ENCODE assay signal across 8 mouse cellular contexts in genomic region chr19:26607551-26608433, GRCm38 (mm10). TPM values are rescaled to one million over a fixed set of nuclear protein-coding genes. Genes with fewer than 3 reads are reported as not detected.
DNase-seq lines count a peak whose midpoint lies in the region; ATAC-seq and TF ChIP-seq lines count a peak whose summit lies in the region.

No protein-coding gene starts in this region.

- H3K27me3 ChIP-seq in thymus, adult 2 months (ENCODE audit: control insufficient read depth, insufficient read depth, low read length), result no peaks in the 10 kb centered on the region
- H3K27me3 ChIP-seq in kidney, adult 2 months (replicated peaks; ENCODE audit: control insufficient read depth, insufficient read depth, low read length), result no peaks in the 10 kb centered on the region
- no peaks in the 10 kb centered on the region for H3K27me3 ChIP-seq in limb, embryonic 15.5 days

- no peak for DNase-seq in thymus, adult 2 months
- no peak for DNase-seq in thymus, postnatal 36 days
- DNase-seq in embryo, embryonic 11 days, result peak; percentile 58
- peak; percentile 46 to 67 for DNase-seq in heart, adult 18-20 months
- DNase-seq in kidney, adult 2 months, result peak; percentile 77
- peak; percentile 58 for DNase-seq in neural tube, embryonic 10.5 days (ENCODE audit: extremely low spot score, low spot score)

- H3K9me3 ChIP-seq in limb, embryonic 15.5 days, result no peaks in the 10 kb centered on the region

- H3K4me3 ChIP-seq in thymus, adult 2 months (ENCODE audit: control insufficient read depth, insufficient read depth, low read length), result peak overlapping the region; percentile 63
- H3K4me3 ChIP-seq in kidney, adult 2 months (ENCODE audit: insufficient read depth, low read depth, low read length), result peak overlapping the region; percentile 93
- peak overlapping the region; percentile 81 for H3K4me3 ChIP-seq in limb, embryonic 15.5 days

- no peak for TF ChIP-seq CTCF in thymus, adult 2 months (IDR thresholded peaks at IDR 0.05; ENCODE audit: borderline replicate concordance, control insufficient read depth, extremely low read depth, insufficient read depth, low read length, poor library complexity)
- no peak for TF ChIP-seq CTCF in kidney, adult 2 months (conservative IDR thresholded peaks at IDR 0.05; ENCODE audit: insufficient read depth, insufficient read length, low read depth, low read length)

- TF ChIP-seq POLR2A in thymus, adult 2 months (IDR thresholded peaks at IDR 0.05; ENCODE audit: control insufficient read depth, extremely low read depth, insufficient read depth, low read length, poor library complexity), result no peak
- no peak for TF ChIP-seq POLR2A in kidney, adult 2 months (IDR thresholded peaks at IDR 0.05; ENCODE audit: low read depth, low read length)

- peak overlapping the region; percentile 70 for H3K9ac ChIP-seq in limb, embryonic 15.5 days

- H3K4me2 ChIP-seq in limb, embryonic 15.5 days, result peak overlapping the region; percentile 96

- peaks cover 11% of the 10 kb centered on the region for H3K4me1 ChIP-seq in thymus, adult 2 months (replicated peaks; ENCODE audit: control insufficient read depth, insufficient read depth, low read length)
- H3K4me1 ChIP-seq in kidney, adult 2 months (ENCODE audit: control insufficient read depth, insufficient read depth, low read length), result peaks cover 3% of the 10 kb centered on the region; the same call in 1 of the 2 replicates
- H3K4me1 ChIP-seq in limb, embryonic 15.5 days, result peaks cover 24% of the 10 kb centered on the region

- H3K27ac ChIP-seq in thymus, adult 2 months (ENCODE audit: control insufficient read depth, insufficient read depth, low read length), result peak overlapping the region; percentile 17
- H3K27ac ChIP-seq in kidney, adult 2 months (ENCODE audit: insufficient read depth, low read depth, low read length), result peak overlapping the region; percentile 81
- H3K27ac ChIP-seq in limb, embryonic 15.5 days, result peak overlapping the region; percentile 99

- no peak for ATAC-seq in limb, embryonic 15.5 days (ENCODE audit: insufficient number of reproducible peaks, low FRiP score, low TSS enrichment, low read depth)
- ATAC-seq in granulocyte monocyte progenitor cell, adult 5-6 weeks (replicated peaks; ENCODE audit: poor library complexity, severe bottlenecking), result no peak

- WGBS in thymus, adult 2 months, result 2% methylated on average over 39 of the region's 39 CpGs
- whole genome bisulfite sequencing in kidney, adult 2 months, result 3% methylated on average over 39 of the region's 39 CpGs
- WGBS in limb, embryonic 15.5 days, result 1% methylated on average over 39 of the region's 39 CpGs

- no peaks in the 10 kb centered on the region for H3K36me3 ChIP-seq in thymus, adult 2 months (ENCODE audit: control insufficient read depth, insufficient read depth, low read length)
- H3K36me3 ChIP-seq in kidney, adult 2 months (ENCODE audit: control insufficient read depth, insufficient read depth, low read length), result no peaks in the 10 kb centered on the region; the same call in 1 of the 2 replicates
- H3K36me3 ChIP-seq in limb, embryonic 15.5 days, result no peaks in the 10 kb centered on the region

RNA-seq across cellular contexts. Expression of gene Smarca2, which starts 2.9 kb away (rescaled TPM):
- polyA plus RNA-seq in thymus, adult 2 months (2012; rRNA removed), result 38.9 and 41.2 TPM in 2 replicates
- 10 to 100 TPM; 68.5 to 70.4 TPM for total RNA-seq in heart, adult 18-20 months (2021)
- 34.3 and 45.6 TPM in 2 replicates for polyA plus RNA-seq in kidney, adult 2 months (2012; rRNA removed)
- 63.6 and 68.2 TPM in 2 replicates for polyA plus RNA-seq in limb, embryonic 15.5 days (2015; fragmentation: Nextera tagmentation; extraction: Ambion mirVana)
- total RNA-seq in granulocyte monocyte progenitor cell, adult 5-6 weeks (2014; fragmentation: Nextera tagmentation), result 54.2 and 66.4 TPM in 2 replicates
- total RNA-seq in granulocyte monocyte progenitor cell, adult 5-6 weeks (2017), result 51.4 and 56.8 TPM in 2 replicates

Comparison
In these comparisons a context has a peak if more than half of its experiments do, and no peak if none do; other contexts are left out.
1. DNase-seq: peak in embryo, embryonic 11 days (single experiment), heart, adult 18-20 months (2 of 2), kidney, adult 2 months (single experiment) and neural tube, embryonic 10.5 days (single experiment); none in thymus, adult 2 months (single experiment) and thymus, postnatal 36 days (0 of 2).
2. H3K27ac ChIP-seq: peak in every context shown above with its lines; median percentile 99 in limb, embryonic 15.5 days; 81 in kidney, adult 2 months; 17 in thymus, adult 2 months.
3. Peak in every context shown above with its lines, with median percentiles within 50 percentile points of each other: H3K4me3 ChIP-seq.